Mouse (Mus musculus) lung, adult 2 months (tissue): Measurements from ENCODE around the gene Klhl29.

Source experiments
- CTCF ChIP-seq: fragments of 200-500 bp; IDR thresholded peaks from 2 replicates; pipeline ENCODE4 v1.5.1; 2011; ENCODE audit warnings: mild to moderate bottlenecking, low read length, control low read depth; ENCODE audit not compliant: insufficient read depth
- POLR2A ChIP-seq: fragments of 200-500 bp; IDR thresholded peaks from 2 replicates; pipeline ENCODE4 v1.6.1; 2011; ENCODE audit warnings: low read depth, mild to moderate bottlenecking, control low read depth, low read length, borderline replicate concordance; ENCODE audit errors: extremely low read depth

- no peak for TF ChIP-seq CTCF
- no peak for TF ChIP-seq POLR2A
These were observed 67.6 kb downstream of the Klhl29 start for GRCm38 (mm10) chr12:5307923-5308322.
